Mouse (Mus musculus) retina, postnatal 1 day (tissue): Measurements from ENCODE around the gene Olfr545.
"Not testable (repeated sequence)": the region's sequence is repeated elsewhere in the genome, so short reads cannot be mapped to it uniquely, and the experiment has no call there.

ENCODE experiments used
- DNase-seq: peaks from one replicate; pipeline ENCODE4 v3.0.0-alpha.2; 2012

Olfr545 gene

GRCm38 (mm10) chr7:102499473-102499872, at the start of gene Olfr545:
Olfr545 (minus strand) TSS chr7:102499573.
- no peak for DNase-seq

DNA sequence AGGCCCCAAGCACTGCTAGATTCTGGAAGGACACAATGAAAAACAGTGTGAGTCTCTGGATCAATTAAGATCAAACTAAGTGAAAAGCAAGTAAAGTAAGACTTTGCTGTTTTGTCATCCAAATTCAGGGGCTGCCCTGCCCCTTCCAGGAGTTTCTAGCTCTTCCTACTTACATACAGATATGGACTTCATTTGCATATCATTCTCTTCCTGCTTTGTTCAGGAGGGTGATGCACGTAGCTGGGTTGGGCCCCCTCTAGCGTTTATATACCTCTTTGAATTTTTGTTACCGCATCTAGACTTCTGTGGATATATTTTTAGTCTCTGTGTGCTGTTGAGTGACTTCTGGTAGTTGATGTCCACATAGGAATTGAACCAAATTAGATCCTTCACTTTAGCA, 41.9 kb upstream of the Olfr545 start:
- no peak for DNase-seq

DNA sequence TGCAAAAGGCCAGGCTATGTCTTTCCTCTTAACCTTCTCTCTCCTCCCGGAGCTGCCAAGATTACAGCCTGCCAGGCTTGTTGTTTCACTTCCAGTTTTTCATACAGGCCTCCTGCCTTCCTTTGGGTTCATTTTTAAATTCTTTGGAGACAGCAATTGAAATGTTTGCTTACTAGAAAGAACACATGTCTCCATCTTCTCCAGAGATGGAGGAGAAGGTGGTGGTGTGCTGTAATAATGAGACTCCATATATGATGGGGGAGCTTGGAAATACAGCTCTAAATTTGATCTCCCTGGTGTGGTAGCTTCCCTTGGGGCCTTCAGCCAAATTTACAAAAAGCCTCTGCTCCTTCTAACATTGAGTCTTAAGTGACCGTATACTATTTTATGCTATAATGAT, 41.2 kb upstream of the Olfr545 start, which contains the start of gene Olfr548-ps1:
TSS of gene Olfr548-ps1 (plus strand) at position 301 of the 400 bp plus-strand sequence.
- DNase-seq, result no peak

- no peak for DNase-seq
Measured at GRCm38 (mm10) chr7:102534449-102534848, 35.1 kb upstream of the Olfr545 start, which contains the start of gene Olfr547. Olfr547 (plus strand) TSS chr7:102534749.

DNA sequence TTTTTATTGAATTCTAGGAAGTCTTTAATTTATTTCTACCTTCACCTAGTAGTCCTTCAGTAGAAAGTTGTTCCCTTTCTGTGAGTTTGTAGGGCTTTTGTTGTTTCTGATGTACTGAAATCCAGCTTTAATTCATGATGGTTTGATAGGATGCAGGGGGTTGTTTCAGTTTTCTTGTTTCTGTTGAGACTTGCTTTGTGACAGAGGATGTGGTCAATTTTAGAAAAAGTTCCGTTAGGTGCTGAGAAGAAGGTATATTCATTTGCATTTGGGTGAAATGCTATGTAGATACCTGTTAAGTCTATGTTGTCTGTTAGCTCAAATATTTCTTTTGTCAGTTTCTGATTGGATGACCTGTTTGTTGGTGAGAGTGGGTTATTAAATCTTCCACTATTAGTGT, 29.7 kb upstream of the Olfr545 start:
- no peak for DNase-seq

GRCm38 (mm10) chr7:102517051-102517335, 17.6 kb upstream of the Olfr545 start:
- no peak for DNase-seq

- DNase-seq, result peak; percentile 14
Measured at GRCm38 (mm10) chr7:102516261-102517050, 17.1 kb upstream of the Olfr545 start.

- no peak for DNase-seq
Measured at GRCm38 (mm10) chr7:102514144-102514543, 14.8 kb upstream of the Olfr545 start.

- peak; percentile 88 for DNase-seq
Measured at GRCm38 (mm10) chr7:102512814-102513435, 13.6 kb upstream of the Olfr545 start.

DNA sequence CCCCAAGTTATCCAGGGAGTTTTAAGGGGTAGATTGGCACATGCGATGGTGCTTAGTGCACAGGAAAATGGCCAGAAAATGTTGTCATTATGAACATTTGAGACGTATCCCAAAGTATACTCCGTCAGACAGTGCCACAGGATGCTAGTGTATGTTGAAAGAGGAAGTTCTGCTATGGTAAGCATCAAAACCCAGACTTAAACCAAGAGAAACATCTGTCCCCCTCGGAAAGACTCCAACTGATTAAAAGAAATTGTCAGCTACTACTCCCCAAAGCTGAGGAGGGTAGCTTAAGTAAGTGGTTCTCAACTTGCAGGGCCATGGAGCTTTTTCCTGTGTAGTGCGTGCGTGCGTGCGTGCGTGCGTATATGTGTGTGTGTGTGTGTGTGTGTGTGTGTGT, 12.6 kb upstream of the Olfr545 start:
- no peak for DNase-seq

GRCm38 (mm10) chr7:102509726-102510125, 10.4 kb upstream of the Olfr545 start:
- DNase-seq, result no peak

DNA sequence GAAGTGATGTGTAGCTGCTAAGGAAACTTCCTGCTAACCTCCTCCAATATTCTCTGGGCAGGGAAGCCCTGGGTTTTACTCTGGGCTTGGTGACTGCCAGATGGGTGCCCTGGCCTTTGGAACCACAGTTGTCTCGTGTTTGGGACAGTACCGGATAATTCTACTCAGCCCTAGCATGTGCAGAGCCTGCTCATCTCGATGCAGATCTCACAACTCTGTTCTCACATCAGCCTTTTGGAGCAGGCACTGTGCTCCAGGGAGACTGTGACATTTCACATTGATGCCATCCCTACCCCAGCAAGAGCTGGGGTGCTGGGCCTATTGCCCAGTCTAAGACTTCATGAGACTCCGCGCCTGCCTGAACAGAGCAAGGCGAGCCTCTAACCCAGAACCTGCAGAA, 9.3 kb upstream of the Olfr545 start:
- no peak for DNase-seq

DNA sequence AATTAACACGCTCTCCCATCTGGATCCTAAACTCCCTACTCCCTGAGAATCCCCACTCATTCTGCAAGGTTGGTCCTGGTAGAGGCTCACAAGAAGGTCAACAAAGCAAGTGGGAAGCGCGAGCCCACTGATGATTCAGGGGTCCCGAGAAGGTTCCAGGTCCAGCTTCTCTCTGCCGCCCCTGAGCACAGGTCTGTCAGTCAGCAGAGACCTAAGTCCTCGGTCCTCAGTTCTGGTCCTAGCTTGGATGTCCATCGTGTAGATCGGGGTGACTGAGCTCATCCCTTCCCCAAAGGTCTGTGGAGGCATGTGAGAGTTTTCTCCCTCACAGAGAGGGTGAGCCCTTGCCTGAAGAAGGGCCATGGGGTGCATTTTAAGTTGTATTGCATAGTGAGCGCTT, 8.7 kb upstream of the Olfr545 start:
- no peak for DNase-seq

DNA sequence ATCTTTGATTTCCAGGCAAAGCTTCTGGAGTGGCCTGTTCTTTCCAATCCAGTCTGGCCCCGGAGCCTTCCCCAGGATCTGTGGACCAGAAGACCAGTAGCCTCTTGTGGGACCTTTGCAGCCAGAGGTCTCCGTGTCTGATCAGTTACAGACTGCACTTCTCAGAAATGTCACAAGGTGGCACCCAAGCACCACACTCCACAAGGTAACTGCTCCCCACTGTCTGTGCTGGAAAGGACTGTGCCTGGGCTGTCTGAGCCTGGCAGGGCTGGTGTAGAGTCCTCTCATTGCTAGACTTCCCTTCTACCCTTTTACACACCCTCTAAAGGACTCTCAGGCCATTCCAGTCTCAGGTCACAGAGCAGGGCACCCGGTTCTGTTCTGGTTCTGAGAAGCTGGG, 7.5 kb upstream of the Olfr545 start:
- DNase-seq, result peak; percentile 80

DNA sequence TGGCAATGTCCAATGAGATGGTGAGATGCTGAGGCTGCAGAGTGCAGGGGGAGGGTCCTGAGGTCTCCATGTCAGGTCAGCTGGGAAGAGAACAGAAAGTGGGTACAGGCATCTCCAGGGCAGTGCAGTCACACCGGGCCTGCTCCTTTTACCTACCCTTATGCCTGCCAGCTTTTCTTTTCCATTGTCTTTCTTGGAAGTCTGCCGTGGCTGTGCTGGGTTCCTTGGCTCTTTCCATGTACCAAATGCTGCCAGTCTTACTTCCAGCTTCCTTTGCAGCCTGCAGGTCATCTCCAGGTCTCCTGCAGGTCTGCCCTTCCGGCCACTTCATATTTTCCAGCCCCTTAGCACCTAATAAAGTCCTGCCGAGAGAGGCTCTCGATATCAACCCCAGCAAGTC, 2.6 kb upstream of the Olfr545 start:
- DNase-seq, result no peak

- not testable (repeated sequence) for DNase-seq
Measured at GRCm38 (mm10) chr7:102494416-102494815, 5.0 kb downstream of the Olfr545 start.

- DNase-seq, result no peak
Measured at GRCm38 (mm10) chr7:102488161-102488560, 11.2 kb downstream of the Olfr545 start, which contains the start of gene Olfr544. Olfr544 (minus strand) TSS chr7:102488313.

DNA sequence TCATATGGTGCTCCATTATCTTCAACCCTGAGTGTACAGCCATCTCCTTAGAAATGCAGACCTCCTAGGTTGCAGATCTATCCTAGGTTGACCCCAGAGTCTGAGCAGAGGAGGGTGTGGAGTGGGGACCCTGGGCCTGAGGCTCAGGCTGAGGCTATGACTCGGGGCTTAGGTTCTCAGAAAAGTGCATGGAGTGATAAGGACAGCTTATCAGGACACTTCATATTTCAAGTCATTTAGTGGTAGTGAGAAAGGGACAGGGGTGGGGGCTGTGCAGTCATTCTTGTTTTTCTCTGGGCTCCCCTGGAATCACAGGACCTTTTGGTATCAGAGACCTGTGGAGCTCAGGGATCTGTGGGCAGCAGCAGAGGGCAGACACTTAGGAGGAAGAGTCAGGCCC, 13.3 kb downstream of the Olfr545 start:
- DNase-seq, result no peak

- not testable (repeated sequence) for DNase-seq
Measured at GRCm38 (mm10) chr7:102484766-102485165, 14.6 kb downstream of the Olfr545 start.

DNA sequence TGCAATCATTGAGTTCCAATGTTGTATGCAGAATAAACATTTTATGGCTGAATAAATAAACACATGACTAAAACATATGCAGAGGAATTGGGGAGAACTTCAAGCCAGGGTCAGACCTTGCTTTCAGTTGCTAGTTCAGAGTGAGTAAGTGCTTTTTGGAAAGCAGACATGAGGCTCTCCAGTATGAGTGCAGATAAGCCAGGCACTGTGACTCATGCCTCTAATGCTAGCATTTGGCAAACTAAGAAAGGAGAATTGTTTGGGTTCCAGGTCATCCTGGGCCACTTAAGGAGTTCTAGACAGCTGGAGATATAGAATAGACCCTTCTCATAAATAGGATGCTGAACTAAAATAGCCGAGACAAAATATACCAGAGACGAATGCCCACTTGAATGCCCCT, 15.7 kb downstream of the Olfr545 start:
- no peak for DNase-seq

- DNase-seq, result no peak
Measured at GRCm38 (mm10) chr7:102481579-102481978, 17.8 kb downstream of the Olfr545 start, which contains the start of gene Olfr543. Olfr543 (minus strand) TSS chr7:102481679.

GRCm38 (mm10) chr7:102480821-102481220, 18.6 kb downstream of the Olfr545 start:
- DNase-seq, result no peak

GRCm38 (mm10) chr7:102479368-102480078, 19.9 kb downstream of the Olfr545 start:
- DNase-seq, result no peak

DNA sequence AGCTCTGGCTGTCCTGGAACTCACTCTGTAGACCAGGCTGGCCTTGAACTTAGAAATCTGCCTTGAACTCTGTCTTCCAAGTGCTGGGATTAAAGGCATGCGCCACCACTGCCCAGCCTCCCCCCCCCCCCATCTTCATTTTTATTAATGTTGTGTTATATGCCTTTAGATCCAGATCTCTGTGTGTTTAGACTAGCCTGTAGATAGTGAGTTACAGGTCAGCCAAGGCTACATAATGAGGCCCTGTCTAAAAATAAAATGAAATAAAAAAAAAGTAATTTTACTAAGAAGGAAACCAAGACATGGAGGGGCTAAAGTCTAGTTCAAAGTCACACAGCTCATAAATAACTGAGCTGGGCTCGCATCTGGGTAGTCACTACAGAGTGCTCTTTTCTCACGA, 20.4 kb downstream of the Olfr545 start:
- no peak for DNase-seq
